Mouse (Mus musculus) embryonic facial prominence, embryonic 10.5 days (tissue): ENCODE results near the gene B020031M17Rik. TPM values are rescaled to one million over a fixed set of nuclear protein-coding genes. Genes with fewer than 3 reads are reported as not detected.
"Not testable (repeated sequence)": the region's sequence is repeated elsewhere in the genome, so short reads cannot be mapped to it uniquely, and the experiment has no call there.

Experiments used
- DNase-seq: peaks from one replicate; pipeline ENCODE4 v3.0.0-alpha.2; 2017; ENCODE audit warnings: low spot score
- H3K27ac ChIP-seq: fragments of 300-500 bp; sonication (generic); replicated peaks from 2 replicates; pipeline ENCODE4 v1.5.1; 2016; ENCODE audit warnings: mild to moderate bottlenecking
- H3K27me3 ChIP-seq: fragments of 300-500 bp; sonication (generic); replicated peaks from 2 replicates; pipeline ENCODE4 v1.6.1; 2016; ENCODE audit warnings: low read depth, mild to moderate bottlenecking; ENCODE audit not compliant: poor library complexity, severe bottlenecking
- H3K36me3 ChIP-seq: fragments of 300-500 bp; sonication (generic); replicated peaks from 2 replicates; pipeline ENCODE4 v1.6.1; 2016; ENCODE audit warnings: mild to moderate bottlenecking, moderate library complexity
- H3K4me1 ChIP-seq: fragments of 300-500 bp; sonication (generic); 2 replicates; pipeline ENCODE4 v1.6.1; 2016
- H3K4me3 ChIP-seq: fragments of 300-500 bp; sonication (generic); 2 replicates; pipeline ENCODE4 v1.5.1; 2016; ENCODE audit warnings: mild to moderate bottlenecking, moderate library complexity
- H3K9me3 ChIP-seq: fragments of 300-500 bp; sonication (generic); 2 replicates; pipeline ENCODE4 v1.6.1; 2016; ENCODE audit warnings: mild to moderate bottlenecking
- WGBS: fragments of 180-500 bp; shearing (Covaris S2); methylation state at CpG from one replicate; pipeline ENCODE4 v1.1.7; 2016; 5-methylcytosine and 5-hydroxymethylcytosine counted together
- polyA plus RNA-seq: library from polyadenylated mRNA; unstranded; fragments of >200 nt; fragmentation: Nextera tagmentation; extraction: Ambion mirVana; gene quantifications from 2 replicates; pipeline ENCODE4 v1.2.1, GENCODE M21; 2016

B020031M17Rik gene
- not detected in 2 replicates for polyA plus RNA-seq

- not testable (repeated sequence) for H3K4me1 ChIP-seq, H3K27ac ChIP-seq, H3K36me3 ChIP-seq, H3K9me3 ChIP-seq, H3K4me3 ChIP-seq, DNase-seq, H3K27me3 ChIP-seq
- 81% methylated on average over 4 of the region's 6 CpGs for WGBS
Observed at GRCm38 (mm10) chr13:119950706-119951105, at the start of gene B020031M17Rik. B020031M17Rik (minus strand) TSS chr13:119950806.

- WGBS, result no CpG with 5 or more reads among the region's 4 CpGs
Observed at GRCm38 (mm10) chr13:119999215-119999614, 48.6 kb upstream of the B020031M17Rik start.

GRCm38 (mm10) chr13:119998442-119999086 lies 48.0 kb upstream of the B020031M17Rik start:
- not testable (repeated sequence) for H3K4me1 ChIP-seq, H3K9me3 ChIP-seq, H3K36me3 ChIP-seq, H3K27me3 ChIP-seq, DNase-seq, H3K27ac ChIP-seq, H3K4me3 ChIP-seq
- WGBS, result no CpG with 5 or more reads among the region's 22 CpGs

More at GRCm38 (mm10) chr13:119999215-119999614, 48.6 kb upstream of the B020031M17Rik start:
- not testable (repeated sequence) for DNase-seq, H3K4me3 ChIP-seq, H3K27ac ChIP-seq, H3K36me3 ChIP-seq, H3K4me1 ChIP-seq, H3K27me3 ChIP-seq, H3K9me3 ChIP-seq

GRCm38 (mm10) chr13:119991917-119992496 lies 41.4 kb upstream of the B020031M17Rik start:
- not testable (repeated sequence) for H3K27ac ChIP-seq, H3K27me3 ChIP-seq, H3K4me3 ChIP-seq, H3K36me3 ChIP-seq, H3K4me1 ChIP-seq, H3K9me3 ChIP-seq, DNase-seq
- WGBS, result no CpG with 5 or more reads among the region's 10 CpGs

GRCm38 (mm10) chr13:119991264-119991663 lies 40.7 kb upstream of the B020031M17Rik start:
- not testable (repeated sequence) for H3K27me3 ChIP-seq, H3K4me1 ChIP-seq, H3K36me3 ChIP-seq, H3K4me3 ChIP-seq, H3K27ac ChIP-seq, DNase-seq, H3K9me3 ChIP-seq
- whole genome bisulfite sequencing, result no CpG with 5 or more reads among the region's 13 CpGs

GRCm38 (mm10) chr13:119969163-119969562 lies 18.6 kb upstream of the B020031M17Rik start:
- H3K36me3 ChIP-seq, H3K4me1 ChIP-seq, H3K4me3 ChIP-seq, H3K9me3 ChIP-seq, H3K27ac ChIP-seq, DNase-seq, H3K27me3 ChIP-seq: not testable (repeated sequence)
- no CpG with 5 or more reads among the region's 13 CpGs for WGBS

- DNase-seq, H3K27me3 ChIP-seq, H3K36me3 ChIP-seq, H3K4me1 ChIP-seq, H3K9me3 ChIP-seq, H3K27ac ChIP-seq, H3K4me3 ChIP-seq: not testable (repeated sequence)
- no CpG with 5 or more reads among the region's 14 CpGs for WGBS
Observed at GRCm38 (mm10) chr13:119968193-119968592, 17.6 kb upstream of the B020031M17Rik start.

- peak; percentile 18 for DNase-seq
- under 1% methylated on average over 22 of the region's 22 CpGs for WGBS
Observed at GRCm38 (mm10) chr13:119965968-119966367, 15.4 kb upstream of the B020031M17Rik start.

GRCm38 (mm10) chr13:119965302-119965952 lies 14.8 kb upstream of the B020031M17Rik start:
- DNase-seq, result not testable (repeated sequence)
- WGBS, result under 1% methylated on average over 21 of the region's 34 CpGs

More at GRCm38 (mm10) chr13:119965968-119966367, 15.4 kb upstream of the B020031M17Rik start:
- not testable (repeated sequence) for H3K9me3 ChIP-seq, H3K4me1 ChIP-seq, H3K27me3 ChIP-seq, H3K27ac ChIP-seq, H3K36me3 ChIP-seq
- H3K4me3 ChIP-seq, result 0 out of 2 replicates have a peak overlapping the region, but pooled peaks have one; percentile 21

GRCm38 (mm10) chr13:119962856-119963255 lies 12.2 kb upstream of the B020031M17Rik start:
- not testable (repeated sequence) for H3K9me3 ChIP-seq, H3K27me3 ChIP-seq, DNase-seq, H3K27ac ChIP-seq, H3K4me3 ChIP-seq, H3K4me1 ChIP-seq, H3K36me3 ChIP-seq
- no CpG with 5 or more reads among the region's 5 CpGs for WGBS

More at GRCm38 (mm10) chr13:119965302-119965952, 14.8 kb upstream of the B020031M17Rik start:
- not testable (repeated sequence) for H3K4me1 ChIP-seq, H3K27ac ChIP-seq, H3K27me3 ChIP-seq, H3K4me3 ChIP-seq, H3K9me3 ChIP-seq, H3K36me3 ChIP-seq

GRCm38 (mm10) chr13:119955567-119955966 lies 5.0 kb upstream of the B020031M17Rik start:
- not testable (repeated sequence) for H3K27me3 ChIP-seq, H3K4me3 ChIP-seq, H3K4me1 ChIP-seq, H3K27ac ChIP-seq, H3K9me3 ChIP-seq, DNase-seq, H3K36me3 ChIP-seq
- WGBS, result no CpG with 5 or more reads among the region's 5 CpGs

GRCm38 (mm10) chr13:119955089-119955488 lies 4.5 kb upstream of the B020031M17Rik start:
- H3K27ac ChIP-seq, H3K4me1 ChIP-seq, H3K27me3 ChIP-seq, H3K9me3 ChIP-seq, H3K36me3 ChIP-seq, H3K4me3 ChIP-seq, DNase-seq: not testable (repeated sequence)
- WGBS, result 86% methylated on average over 2 of the region's 2 CpGs

- H3K9me3 ChIP-seq, H3K27ac ChIP-seq, H3K27me3 ChIP-seq, H3K36me3 ChIP-seq, H3K4me3 ChIP-seq, DNase-seq, H3K4me1 ChIP-seq: not testable (repeated sequence)
- 88% methylated on average over 2 of the region's 5 CpGs for WGBS
Observed at GRCm38 (mm10) chr13:119929172-119929571, 21.4 kb downstream of the B020031M17Rik start, which contains the start of gene Gm21761. Gm21761 (minus strand) TSS chr13:119929272.
